32 mouse cellular contexts compared by ENCODE assay signal in genomic region chr12:50981318-50981717, GRCm38 (mm10).
"Had no signal": no experiment of that assay in that cellular context is flagged by ENCODE, and none has a peak within 500 bp of the region (broad histone marks: within the 10 kb centered on the region; RNA-seq: fewer than 3 reads in every experiment).

No protein-coding gene starts in this region.

- H3K4me1 ChIP-seq: heart, embryonic 10.5 days; heart, embryonic 12.5 days; heart, embryonic 13.5 days; heart, embryonic 15.5 days; hindbrain, embryonic 10.5 days; hindbrain, embryonic 12.5 days; hindbrain, embryonic 13.5 days; hindbrain, embryonic 15.5 days; kidney, embryonic 15.5 days had no signal

- H3K9ac ChIP-seq: heart, embryonic 12.5 days; heart, embryonic 13.5 days; heart, embryonic 15.5 days; hindbrain, embryonic 12.5 days; hindbrain, embryonic 13.5 days; hindbrain, embryonic 14.5 days; hindbrain, embryonic 15.5 days; kidney, embryonic 15.5 days had no signal

- ATAC-seq: hindbrain, embryonic 16.5 days; hindbrain, postnatal 0 days; inflammation-experienced regulatory T-cells, adult 6 months had no signal

- H3K9me3 ChIP-seq: heart, embryonic 10.5 days; heart, embryonic 12.5 days; heart, embryonic 13.5 days; heart, embryonic 15.5 days; hindbrain, embryonic 10.5 days; hindbrain, embryonic 12.5 days; hindbrain, embryonic 13.5 days; hindbrain, embryonic 15.5 days; kidney, embryonic 15.5 days had no signal

- H3K27ac ChIP-seq: heart, adult 2 months; heart, embryonic 10.5 days; heart, embryonic 13.5 days; heart, embryonic 15.5 days; hindbrain, embryonic 10.5 days; hindbrain, embryonic 12.5 days; hindbrain, embryonic 13.5 days; hindbrain, embryonic 14.5 days; hindbrain, embryonic 15.5 days; hindbrain, postnatal 0 days; kidney, embryonic 15.5 days; kidney, postnatal 0 days; layer of hippocampus, adult 2 months had no signal

- H3K36me3 ChIP-seq: heart, embryonic 10.5 days; heart, embryonic 12.5 days; heart, embryonic 13.5 days; heart, embryonic 15.5 days; hindbrain, embryonic 10.5 days; hindbrain, embryonic 12.5 days; hindbrain, embryonic 13.5 days; hindbrain, embryonic 15.5 days; kidney, embryonic 15.5 days had no signal

- H3K4me3 ChIP-seq: heart, adult 2 months; heart, embryonic 10.5 days; heart, embryonic 12.5 days; heart, embryonic 13.5 days; heart, embryonic 15.5 days; hindbrain, embryonic 10.5 days; hindbrain, embryonic 12.5 days; hindbrain, embryonic 13.5 days; hindbrain, embryonic 15.5 days; kidney, embryonic 15.5 days; layer of hippocampus, adult 2 months had no signal

- DNase-seq: heart, adult 2 months; heart, postnatal 10 days; heart, postnatal 14 days; heart, postnatal 36 days; heart, postnatal 4 days; kidney, adult 11 months; kidney, adult 18-20 months; kidney, adult 2 months; kidney, adult 8-10 months; kidney, adult 9 months; kidney, postnatal 10 days; kidney, postnatal 14 days; kidney, postnatal 25 days; kidney, postnatal 4 days; layer of hippocampus, adult 9-11 months; layer of hippocampus, postnatal 36 days had no signal

- H3K27me3 ChIP-seq: heart, embryonic 12.5 days; heart, embryonic 13.5 days; heart, embryonic 15.5 days; hindbrain, embryonic 12.5 days; hindbrain, embryonic 15.5 days; kidney, embryonic 15.5 days had no signal

- H3K4me2 ChIP-seq: heart, embryonic 11.5 days; heart, embryonic 12.5 days; heart, embryonic 13.5 days; heart, embryonic 15.5 days; hindbrain, embryonic 12.5 days; hindbrain, embryonic 13.5 days; hindbrain, embryonic 14.5 days; hindbrain, embryonic 15.5 days; kidney, embryonic 15.5 days had no signal
